Mouse (Mus musculus) C2C12 (cell line): ENCODE measurements around the gene Cdiptos.

Experiments
- CTCF ChIP-seq: IDR thresholded peaks from one replicate; pipeline ENCODE4 v1.5.1; 2011; ENCODE audit not compliant: control insufficient read depth, insufficient read depth, insufficient read length
- MAX ChIP-seq: IDR thresholded peaks from one replicate; pipeline ENCODE4 v1.6.1; 2011; ENCODE audit warnings: mild to moderate bottlenecking, control low read depth

DNA sequence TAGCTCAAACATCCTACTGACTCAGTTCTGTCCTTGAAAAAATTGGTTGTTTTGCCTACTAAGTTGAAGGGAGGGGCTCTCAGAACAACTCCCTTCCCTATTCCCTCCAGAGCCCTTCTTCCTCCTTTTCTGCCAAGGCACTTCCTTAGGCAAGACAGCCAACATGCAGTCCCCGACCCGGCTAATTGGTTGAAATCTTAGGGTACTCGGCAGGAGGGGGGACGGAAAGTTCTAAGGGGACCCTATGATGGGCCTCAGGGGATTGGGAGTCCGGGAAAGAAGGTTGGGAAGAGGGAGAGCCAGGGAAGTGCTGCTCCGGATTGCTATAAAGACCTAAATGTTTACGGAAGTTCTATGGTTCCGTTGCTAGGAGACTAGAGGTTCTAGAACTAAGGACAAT lies 405 bp downstream of the Cdiptos start:
- TF ChIP-seq CTCF: no peak
- TF ChIP-seq MAX: no peak
